Mouse (Mus musculus): Measurements from ENCODE around the gene Nabp2.
A peak's percentile ranks its signal among the peaks of the same experiment; 100 is the strongest.

- TF ChIP-seq POLR2A (IDR thresholded peaks at IDR 0.05; ENCODE audit: borderline replicate concordance, extremely low read depth, low read depth, low read length) (peak; percentile 83; the same call in 1 of the 2 replicates), CTCF (IDR thresholded peaks at IDR 0.05; ENCODE audit: insufficient read depth, low read length) (no peak)
Measured at GRCm38 (mm10) chr10:128411211-128412054, at the start of gene Nabp2, which contains the start of gene Rnf41.
